Mouse (Mus musculus): Measurements from ENCODE around the gene Enpp5. TPM values are rescaled to one million over a fixed set of nuclear protein-coding genes. Genes with fewer than 3 reads are reported as not detected.

Gene Enpp5
- polyA plus RNA-seq, 1 experiment: 0.34 TPM

DNA sequence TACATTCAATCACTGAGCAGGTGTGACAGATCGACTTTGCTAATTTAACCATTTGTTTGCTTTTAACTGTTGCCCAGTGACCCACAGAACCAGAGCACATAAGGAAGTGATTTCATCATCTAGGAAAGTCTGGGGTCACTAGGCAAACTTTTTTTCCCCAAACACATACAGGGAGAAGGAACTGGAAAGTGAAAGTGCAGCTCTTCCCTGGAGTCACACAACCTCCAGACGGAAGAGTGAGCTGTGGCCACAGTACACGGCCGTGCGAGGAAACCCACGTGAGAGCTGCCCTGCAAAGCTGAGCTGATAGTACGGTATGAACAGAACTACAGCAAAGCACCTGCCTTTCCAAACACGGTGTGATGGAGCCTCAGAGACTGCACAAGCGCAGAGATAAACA lies 22.3 kb downstream of the Enpp5 start:
- Histone ChIP-seq H3K36me3 (ENCODE audit: control insufficient read depth, insufficient read depth) (no peaks in the 10 kb centered on the region), H3K79me2 (ENCODE audit: control insufficient read depth, insufficient read depth) (peaks cover 3% of the 10 kb centered on the region), H3K4me2 (ENCODE audit: low read depth) (peak overlapping the region; percentile 6), H3K27me3 (ENCODE audit: control insufficient read depth, insufficient read depth, insufficient read length) (no peaks in the 10 kb centered on the region), H3ac (ENCODE audit: control insufficient read depth, insufficient read length) (no peak overlapping the region), H3K4me3 (no peak overlapping the region)
- TF ChIP-seq TCF12 (IDR thresholded peaks at IDR 0.05; ENCODE audit: insufficient read depth, poor library complexity, severe bottlenecking) (no peak), TCF3 (IDR thresholded peaks at IDR 0.05; ENCODE audit: insufficient read length, low read depth) (no peak), CEBPB (IDR thresholded peaks at IDR 0.05; ENCODE audit: insufficient read depth, poor library complexity, severe bottlenecking) (no peak), USF1 (IDR thresholded peaks at IDR 0.05; ENCODE audit: low read depth) (no peak), POLR2A (IDR thresholded peaks at IDR 0.05; ENCODE audit: insufficient read length, low read depth) (no peak), MYOG (IDR thresholded peaks at IDR 0.05; ENCODE audit: control insufficient read depth in 1 of 3, insufficient read depth in 1 of 3, insufficient read length in 2 of 3, low read depth in 2 of 3) (no peak), E2F4 (IDR thresholded peaks at IDR 0.05; ENCODE audit: insufficient read depth) (no peak), REST (IDR thresholded peaks at IDR 0.05; ENCODE audit: insufficient read depth, insufficient read length) (no peak), MAX (IDR thresholded peaks at IDR 0.05; ENCODE audit: low read depth) (no peak), POLR2AphosphoS2 (IDR thresholded peaks at IDR 0.05; ENCODE audit: insufficient read length, low read depth) (no peak)

DNA sequence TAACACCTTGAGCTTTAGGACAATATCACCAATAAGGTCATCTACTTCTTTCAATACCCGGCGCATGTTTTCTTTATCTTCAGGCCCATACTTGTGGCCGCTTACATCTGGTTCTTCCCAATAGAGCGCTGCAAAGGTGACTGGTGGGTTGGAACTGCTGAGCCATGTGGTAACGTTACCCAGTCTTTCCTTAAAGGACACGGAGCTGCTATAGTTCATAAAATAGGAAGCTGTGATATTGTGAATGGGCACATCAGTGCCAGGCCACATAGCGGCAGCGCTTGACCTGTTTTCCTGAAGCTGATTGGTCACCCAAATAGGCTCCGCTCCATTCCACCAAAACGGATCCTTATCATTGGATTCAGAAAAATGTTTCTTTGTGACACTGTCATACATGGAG lies 23.3 kb downstream of the Enpp5 start:
- no peaks in the 10 kb centered on the region for H3K27me3 ChIP-seq (ENCODE audit: control insufficient read depth, insufficient read depth, insufficient read length)
- H3ac ChIP-seq (ENCODE audit: control insufficient read depth, insufficient read length): no peak overlapping the region
- TF ChIP-seq SRF (IDR thresholded peaks at IDR 0.05; ENCODE audit: control insufficient read depth, insufficient read length, low read depth) (no peak), USF1 (IDR thresholded peaks at IDR 0.05; ENCODE audit: low read depth) (no peak), MAX (IDR thresholded peaks at IDR 0.05; ENCODE audit: low read depth) (no peak), E2F4 (IDR thresholded peaks at IDR 0.05; ENCODE audit: insufficient read depth) (no peak), REST (IDR thresholded peaks at IDR 0.05; ENCODE audit: insufficient read depth, insufficient read length) (no peak), POLR2AphosphoS2 (IDR thresholded peaks at IDR 0.05; ENCODE audit: insufficient read length, low read depth) (no peak), CEBPB (IDR thresholded peaks at IDR 0.05; ENCODE audit: insufficient read depth, poor library complexity, severe bottlenecking) (no peak), POLR2A (IDR thresholded peaks at IDR 0.05; ENCODE audit: insufficient read length, low read depth) (no peak), TCF12 (IDR thresholded peaks at IDR 0.05; ENCODE audit: insufficient read depth, poor library complexity, severe bottlenecking) (no peak), TCF3 (IDR thresholded peaks at IDR 0.05; ENCODE audit: insufficient read length, low read depth) (no peak), MYOG (IDR thresholded peaks at IDR 0.05; ENCODE audit: control insufficient read depth in 1 of 3, insufficient read depth in 1 of 3, insufficient read length in 2 of 3, low read depth in 2 of 3) (no peak), MYOD1 (IDR thresholded peaks at IDR 0.05; ENCODE audit: control insufficient read depth in 1 of 3, insufficient read length in 2 of 3, low read depth in 2 of 3) (no peak)
- H3K4me3 ChIP-seq: no peak overlapping the region
- H3K4me2 ChIP-seq (ENCODE audit: low read depth): no peak overlapping the region
- no peaks in the 10 kb centered on the region for H3K36me3 ChIP-seq (ENCODE audit: control insufficient read depth, insufficient read depth)
- H3K79me2 ChIP-seq (ENCODE audit: control insufficient read depth, insufficient read depth): peaks cover 3% of the 10 kb centered on the region

DNA sequence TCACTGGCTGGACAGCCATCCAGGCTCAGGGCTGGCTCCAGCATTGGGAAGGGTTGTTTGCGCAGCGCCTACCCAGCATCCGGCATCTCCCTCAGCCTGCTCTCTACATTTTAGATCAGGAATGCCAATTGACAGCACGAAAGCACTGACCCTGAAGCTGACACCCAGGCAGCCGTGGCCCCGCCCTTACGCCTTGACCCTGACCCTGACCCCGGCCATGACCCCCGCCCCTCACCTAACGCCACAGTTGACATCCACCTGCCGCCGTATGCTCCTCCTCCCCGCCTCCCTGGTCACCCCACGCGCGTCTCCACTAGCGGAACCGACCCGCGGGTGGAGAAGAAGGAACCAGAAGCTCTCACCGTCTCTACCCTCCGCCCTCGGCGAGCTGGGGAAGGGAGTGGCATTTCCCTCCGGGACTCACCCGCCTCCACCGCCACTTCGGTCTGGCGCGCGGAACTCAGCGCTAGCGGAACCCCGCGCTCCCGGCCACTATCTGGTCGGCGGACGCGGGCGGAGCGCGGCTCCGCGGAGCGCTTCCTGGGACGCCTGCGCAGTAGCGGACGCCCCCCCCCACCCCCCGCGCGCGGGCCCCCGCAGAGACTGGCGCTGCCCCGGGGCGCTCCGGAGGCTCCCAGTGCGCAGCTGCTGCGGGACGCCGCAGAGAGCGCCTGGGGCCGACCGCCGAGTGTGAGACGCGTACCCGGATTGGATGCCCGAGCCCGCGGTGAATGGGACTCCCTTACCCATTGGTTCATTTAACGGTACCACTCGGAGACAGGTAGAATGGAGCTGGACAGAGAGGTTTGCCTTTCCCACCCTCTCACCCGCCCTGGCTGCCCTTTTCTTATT lies 26.9 kb downstream of the Enpp5 start, which contains the start of gene Enpp4:
Gene Enpp4, minus strand, starts transcription at position 523 of the 852 bp plus-strand sequence.
- peak; percentile 40 for TF ChIP-seq POLR2AphosphoS2 (IDR thresholded peaks at IDR 0.05; ENCODE audit: insufficient read length, low read depth)
- TF ChIP-seq MYOD1 (IDR thresholded peaks at IDR 0.05; ENCODE audit: control insufficient read depth in 1 of 3, insufficient read length in 2 of 3, low read depth in 2 of 3): peak in 1 of 3 experiments; percentile 19
- no peak for TF ChIP-seq TCF12 (IDR thresholded peaks at IDR 0.05; ENCODE audit: insufficient read depth, poor library complexity, severe bottlenecking)
- no peak for TF ChIP-seq CEBPB (IDR thresholded peaks at IDR 0.05; ENCODE audit: insufficient read depth, poor library complexity, severe bottlenecking)
- peak in 1 of 3 experiments; percentile 51 for TF ChIP-seq MYOG (IDR thresholded peaks at IDR 0.05; ENCODE audit: control insufficient read depth in 1 of 3, insufficient read depth in 1 of 3, insufficient read length in 2 of 3, low read depth in 2 of 3)
- TF ChIP-seq POLR2A (IDR thresholded peaks at IDR 0.05; ENCODE audit: insufficient read length, low read depth): peak; percentile 61
- H3K36me3 ChIP-seq (ENCODE audit: control insufficient read depth, insufficient read depth): no peaks in the 10 kb centered on the region
- H3K4me2 ChIP-seq (ENCODE audit: low read depth): peak within 1 kb of the TSS; percentile 90
- H3K27me3 ChIP-seq (ENCODE audit: control insufficient read depth, insufficient read depth, insufficient read length): no peaks in the 10 kb centered on the region
- H3K79me2 ChIP-seq (ENCODE audit: control insufficient read depth, insufficient read depth): no peaks in the 10 kb centered on the region
- peak within 1 kb of the TSS; percentile 24 for H3ac ChIP-seq (ENCODE audit: control insufficient read depth, insufficient read length)
- peak within 1 kb of the TSS; percentile 64 for H3K4me3 ChIP-seq

DNA sequence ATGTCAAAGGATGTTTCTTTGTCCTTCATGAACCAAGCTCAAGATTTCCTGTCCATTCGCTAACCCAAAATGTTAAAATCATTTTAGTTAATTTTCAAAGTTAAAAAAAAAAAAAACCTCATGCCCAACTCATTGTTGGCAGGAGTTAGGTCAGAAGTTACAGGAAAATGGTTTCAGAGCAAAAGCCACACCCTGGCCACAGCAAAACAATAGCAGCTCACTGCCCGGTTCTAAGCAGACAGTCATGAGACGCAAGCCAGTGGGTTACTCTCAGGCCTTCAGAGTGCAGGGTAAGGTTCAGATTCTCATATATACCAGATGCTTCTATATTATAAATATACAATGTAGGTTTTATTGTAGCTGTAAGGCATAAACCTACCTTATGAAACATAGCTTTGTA lies 29.7 kb downstream of the Enpp5 start:
- Histone ChIP-seq H3K36me3 (ENCODE audit: control insufficient read depth, insufficient read depth) (no peaks in the 10 kb centered on the region), H3K4me3 (no peak overlapping the region), H3K27me3 (ENCODE audit: control insufficient read depth, insufficient read depth, insufficient read length) (no peaks in the 10 kb centered on the region), H3K79me2 (ENCODE audit: control insufficient read depth, insufficient read depth) (no peaks in the 10 kb centered on the region), H3K4me2 (ENCODE audit: low read depth) (no peak overlapping the region), H3ac (ENCODE audit: control insufficient read depth, insufficient read length) (no peak overlapping the region)
- no peak for TF ChIP-seq TCF12 (IDR thresholded peaks at IDR 0.05; ENCODE audit: insufficient read depth, poor library complexity, severe bottlenecking)
- no peak for TF ChIP-seq E2F4 (IDR thresholded peaks at IDR 0.05; ENCODE audit: insufficient read depth)
- no peak for TF ChIP-seq TCF3 (IDR thresholded peaks at IDR 0.05; ENCODE audit: insufficient read length, low read depth)
- no peak for TF ChIP-seq REST (IDR thresholded peaks at IDR 0.05; ENCODE audit: insufficient read depth, insufficient read length)
- no peak for TF ChIP-seq SRF (IDR thresholded peaks at IDR 0.05; ENCODE audit: control insufficient read depth, insufficient read length, low read depth)
- TF ChIP-seq POLR2A (IDR thresholded peaks at IDR 0.05; ENCODE audit: insufficient read length, low read depth): no peak
- TF ChIP-seq USF1 (IDR thresholded peaks at IDR 0.05; ENCODE audit: low read depth): no peak

Measured in myocyte (in vitro differentiated cells).